Mouse (Mus musculus): Measurements from ENCODE around the gene Gbf1. TPM values are rescaled to one million over a fixed set of nuclear protein-coding genes. Genes with fewer than 3 reads are reported as not detected.
"Not testable (repeated sequence)": the region's sequence is repeated elsewhere in the genome, so short reads cannot be mapped to it uniquely, and the experiment has no call there.

Gene Gbf1
- total RNA-seq (2021) = 10 to 100 TPM; 90.1 to 95.4 TPM
- long read RNA-seq, experiment 1, full-length matches to known transcripts = 6 of 47 reads
- long read RNA-seq, experiment 1, partial matches to known transcripts = 10 of 47 reads
- long read RNA-seq, experiment 1, other reads (novel, unspliced or antisense) = 31 of 47 reads
- long read RNA-seq, experiment 2, full-length matches to known transcripts = 10 of 45 reads
- long read RNA-seq, experiment 2, partial matches to known transcripts = 8 of 45 reads
- long read RNA-seq, experiment 2, other reads (novel, unspliced or antisense) = 27 of 45 reads

- peak; percentile 41 for TF ChIP-seq CTCF (IDR thresholded peaks at IDR 0.05)
- Histone ChIP-seq H3K27ac (peak within 1 kb of the TSS; percentile 60), H3K4me3 (peak within 1 kb of the TSS; percentile 99)
- intact Hi-C loops (cut with DNase I) = no loop called here
- DNase-seq (ENCODE audit: extremely low spot score in 1 of 2, low spot score in 2 of 2) = peak; percentile 90 to 94
These were observed at the start of gene Gbf1 for GRCm38 (mm10) chr19:46152127-46152803. Gene Gbf1 (plus strand): TSS chr19:46152509.

GRCm38 (mm10) chr19:46103437-46104186, 48.7 kb upstream of the Gbf1 start:
- DNase-seq (ENCODE audit: extremely low spot score in 1 of 2, low spot score in 2 of 2) = no peak
- no peak for TF ChIP-seq CTCF (IDR thresholded peaks at IDR 0.05)
- intact Hi-C loops (cut with DNase I) = no loop called here
- no peak overlapping the region for H3K27ac ChIP-seq
- no peak overlapping the region for H3K4me3 ChIP-seq

GRCm38 (mm10) chr19:46104187-46104557, 48.1 kb upstream of the Gbf1 start:
- no peak for TF ChIP-seq CTCF (IDR thresholded peaks at IDR 0.05)
- no peak for DNase-seq (ENCODE audit: extremely low spot score in 1 of 2, low spot score in 2 of 2)
- intact Hi-C loops (cut with DNase I) = no loop called here
- H3K4me3 ChIP-seq = no peak overlapping the region
- H3K27ac ChIP-seq = no peak overlapping the region

- Histone ChIP-seq H3K27ac (no peak overlapping the region), H3K4me3 (no peak overlapping the region)
- no peak for TF ChIP-seq CTCF (IDR thresholded peaks at IDR 0.05)
- intact Hi-C loops (cut with DNase I) = no loop called here
- DNase-seq (ENCODE audit: extremely low spot score in 1 of 2, low spot score in 2 of 2) = no peak
These were observed 42.1 kb upstream of the Gbf1 start for GRCm38 (mm10) chr19:46110214-46110613.

- DNase-seq (ENCODE audit: extremely low spot score in 1 of 2, low spot score in 2 of 2) = no peak
- no peak for TF ChIP-seq CTCF (IDR thresholded peaks at IDR 0.05)
- intact Hi-C loops (cut with DNase I) = no loop called here
- H3K27ac ChIP-seq = no peak overlapping the region
- H3K4me3 ChIP-seq = no peak overlapping the region
These were observed 41.5 kb upstream of the Gbf1 start for GRCm38 (mm10) chr19:46110781-46111180.

- Histone ChIP-seq H3K27ac (no peak overlapping the region), H3K4me3 (no peak overlapping the region)
- DNase-seq (ENCODE audit: extremely low spot score in 1 of 2, low spot score in 2 of 2) = no peak
- intact Hi-C loops (cut with DNase I) = no loop called here
- no peak for TF ChIP-seq CTCF (IDR thresholded peaks at IDR 0.05)
These were observed 37.7 kb upstream of the Gbf1 start for GRCm38 (mm10) chr19:46114617-46115016.

- H3K27ac ChIP-seq = no peak overlapping the region
- TF ChIP-seq CTCF (IDR thresholded peaks at IDR 0.05) = no peak
- no peak for DNase-seq (ENCODE audit: extremely low spot score in 1 of 2, low spot score in 2 of 2)
- intact Hi-C loops (cut with DNase I) = no loop called here
- H3K4me3 ChIP-seq = no peak overlapping the region
These were observed 32.9 kb upstream of the Gbf1 start for GRCm38 (mm10) chr19:46119458-46119857.

- Histone ChIP-seq H3K4me3 (no peak overlapping the region), H3K27ac (no peak overlapping the region)
- intact Hi-C loops (cut with DNase I) = no loop called here
- DNase-seq (ENCODE audit: extremely low spot score in 1 of 2, low spot score in 2 of 2) = no peak
- no peak for TF ChIP-seq CTCF (IDR thresholded peaks at IDR 0.05)
These were observed 31.4 kb upstream of the Gbf1 start for GRCm38 (mm10) chr19:46120872-46121271.

GRCm38 (mm10) chr19:46123876-46124275, 28.4 kb upstream of the Gbf1 start:
- intact Hi-C loops (cut with DNase I) = no loop called here
- no peak overlapping the region for H3K4me3 ChIP-seq
- DNase-seq (ENCODE audit: extremely low spot score in 1 of 2, low spot score in 2 of 2) = no peak
- no peak for TF ChIP-seq CTCF (IDR thresholded peaks at IDR 0.05)
- no peak overlapping the region for H3K27ac ChIP-seq

- H3K27ac ChIP-seq = no peak overlapping the region
- DNase-seq (ENCODE audit: extremely low spot score in 1 of 2, low spot score in 2 of 2) = no peak
- H3K4me3 ChIP-seq = no peak overlapping the region
- no peak for TF ChIP-seq CTCF (IDR thresholded peaks at IDR 0.05)
- intact Hi-C loops (cut with DNase I) = no loop called here
These were observed 27.7 kb upstream of the Gbf1 start for GRCm38 (mm10) chr19:46124651-46125050.

GRCm38 (mm10) chr19:46126301-46126700, 26.0 kb upstream of the Gbf1 start:
- no peak for TF ChIP-seq CTCF (IDR thresholded peaks at IDR 0.05)

GRCm38 (mm10) chr19:46129737-46130136, 22.6 kb upstream of the Gbf1 start:
- H3K27ac ChIP-seq; H3K4me3 ChIP-seq; DNase-seq (ENCODE audit: extremely low spot score in 1 of 2, low spot score in 2 of 2); intact Hi-C loops (cut with DNase I): not testable (repeated sequence)

More at GRCm38 (mm10) chr19:46126301-46126700, 26.0 kb upstream of the Gbf1 start:
- no peak for DNase-seq (ENCODE audit: extremely low spot score in 1 of 2, low spot score in 2 of 2)
- Histone ChIP-seq H3K27ac (no peak overlapping the region), H3K4me3 (no peak overlapping the region)
- intact Hi-C loops (cut with DNase I) = no loop called here
